Mouse (Mus musculus) heart, postnatal 36 days (tissue): ENCODE results near the gene Dok3. TPM values are rescaled to one million over a fixed set of nuclear protein-coding genes. Genes with fewer than 3 reads are reported as not detected.
"Not testable (repeated sequence)": the region's sequence is repeated elsewhere in the genome, so short reads cannot be mapped to it uniquely, and the experiment has no call there.

ENCODE experiments used
- DNase-seq, 2 experiments: peaks; one replicate each; pipeline ENCODE4 v3.0.0; 2021 to 2022
- intact Hi-C: fragments of 180-260 bp; cut with DNase I; formaldehyde crosslinking; loops from one replicate; pipeline ENCODE4 v1.15.1; 2025
- total RNA-seq, 2 experiments: library from RNA; stranded (reverse); gene quantifications; 2 replicates each; pipeline ENCODE4 v1.2.3; 2021

Gene Dok3
- total RNA-seq: 1 to 10 TPM; 2.2 to 2.7 TPM

DNA sequence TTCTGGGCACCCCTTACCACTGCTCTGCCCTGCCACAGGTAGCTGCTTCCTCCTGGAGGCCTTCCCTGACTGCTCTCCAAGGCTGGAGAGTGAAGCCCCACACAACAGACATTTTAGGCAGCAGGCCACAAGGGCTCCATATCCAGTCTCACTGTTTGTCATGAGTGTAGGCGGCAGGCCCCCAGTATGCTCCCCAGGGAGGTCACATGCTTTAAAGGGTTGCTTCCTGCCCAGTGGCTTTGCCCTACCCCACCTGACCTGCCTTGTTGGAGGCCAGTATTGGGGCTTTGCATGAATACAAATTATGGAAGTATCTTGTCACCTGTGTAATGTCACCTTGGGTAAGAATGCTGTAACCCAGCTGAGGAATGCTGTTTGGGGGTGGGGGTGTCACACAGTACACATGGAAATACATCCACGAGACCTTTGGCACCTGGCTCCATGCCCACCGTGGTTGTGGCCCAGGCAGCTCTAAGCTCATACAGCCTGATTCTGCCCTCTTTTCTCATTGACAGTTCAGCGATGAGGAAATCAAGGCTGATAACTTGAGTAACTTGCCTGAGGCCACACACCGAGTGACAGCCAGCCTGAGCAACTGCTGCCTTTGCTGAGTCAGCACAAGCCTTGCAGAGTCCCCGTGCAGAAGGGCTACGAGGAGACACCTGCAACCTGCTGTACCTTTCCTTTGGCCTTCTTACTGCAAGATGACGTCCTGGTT is at the start of gene Dok3:
Dok3 (minus strand) TSS at position 99 of the 718 bp plus-strand sequence.
- no peak for DNase-seq
- intact Hi-C loops: no loop called here

DNA sequence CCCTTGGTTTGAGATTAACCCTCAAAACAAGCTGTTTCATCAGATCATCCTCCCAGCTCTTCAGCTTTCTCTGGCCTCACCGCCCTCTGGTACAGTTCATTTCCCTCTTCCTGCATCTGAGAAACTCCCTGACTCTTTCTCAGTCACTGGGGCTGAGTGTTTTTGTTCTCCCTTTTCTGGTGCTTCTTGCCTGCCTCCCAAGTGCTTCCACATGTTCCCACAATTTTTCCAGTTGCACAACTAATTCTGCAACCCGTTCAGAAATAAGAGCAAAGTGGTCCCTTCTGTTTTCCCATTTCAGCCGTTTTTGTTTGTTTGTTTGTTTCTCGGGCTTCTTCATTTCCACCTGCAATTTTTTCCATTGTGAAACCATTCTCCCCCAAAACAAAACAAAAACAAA is 49.0 kb upstream of the Dok3 start:
- no peak for DNase-seq
- intact Hi-C loops: no loop called here

DNA sequence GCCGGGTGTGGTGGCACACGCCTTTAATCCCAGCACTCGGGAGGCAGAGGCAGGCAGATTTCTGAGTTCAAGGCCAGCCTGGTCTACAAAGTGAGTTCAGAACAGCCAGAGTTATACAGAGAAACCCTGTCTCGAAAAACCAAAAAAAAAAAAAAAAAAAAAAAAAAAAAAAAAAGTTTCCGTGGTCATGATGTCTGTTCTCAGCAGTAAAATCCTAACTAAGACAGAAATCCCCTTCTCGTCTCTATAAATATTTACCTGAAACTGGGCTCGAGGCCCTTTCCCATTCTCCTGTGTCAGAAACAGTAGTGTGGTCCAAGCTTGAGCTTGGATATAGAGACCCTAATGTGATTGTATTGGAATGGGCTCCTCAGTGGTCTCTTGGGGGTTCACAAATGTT is 47.8 kb upstream of the Dok3 start:
- DNase-seq, intact Hi-C loops: not testable (repeated sequence)

DNA sequence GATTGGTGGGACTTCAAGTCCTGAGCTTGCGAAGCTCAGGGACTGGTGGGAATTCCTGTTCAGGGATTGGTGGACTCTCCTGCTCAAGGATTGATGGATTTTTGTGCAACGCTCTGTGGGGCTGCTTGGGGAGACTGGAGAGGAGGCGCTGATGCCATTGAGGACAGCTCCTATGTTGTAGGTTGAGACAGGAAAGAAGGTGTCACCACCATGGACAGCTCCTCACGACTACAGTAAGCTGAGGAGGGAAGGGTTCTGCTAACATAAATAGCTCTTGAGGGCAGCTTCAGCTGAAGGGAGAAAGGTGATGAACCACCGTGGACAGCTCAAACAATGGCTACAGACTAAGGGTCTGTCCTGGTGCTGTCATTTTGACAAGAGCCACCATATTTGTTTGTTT is 46.8 kb upstream of the Dok3 start:
- intact Hi-C loops: loop anchor here (2.0 kb wide), 1 partner anchor 13 kb away; no protein-coding TSS in a partner anchor
- DNase-seq: no peak

DNA sequence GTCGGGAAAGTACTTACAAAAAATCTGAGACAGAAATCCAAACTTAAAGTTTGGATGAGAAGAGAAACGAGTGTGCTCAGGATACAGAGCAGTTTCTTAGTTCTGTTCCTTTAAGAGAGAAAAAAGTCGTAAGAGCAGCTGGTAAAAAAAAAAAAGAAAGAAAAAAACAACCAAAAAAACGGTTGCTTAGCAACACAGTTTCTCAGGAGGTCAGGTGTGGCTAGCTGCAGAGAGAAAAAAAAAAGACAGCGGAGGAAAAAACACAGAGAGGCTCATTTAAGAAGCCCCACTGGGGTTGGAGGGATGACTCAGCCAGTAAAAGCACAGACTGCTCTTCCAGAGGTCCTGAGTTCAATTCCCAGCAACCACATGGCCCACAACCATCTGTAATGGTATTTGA is 45.2 kb upstream of the Dok3 start:
- no peak for DNase-seq
- intact Hi-C loops: loop anchor here (2.0 kb wide), 1 partner anchor 14 kb away; no protein-coding TSS in a partner anchor

DNA sequence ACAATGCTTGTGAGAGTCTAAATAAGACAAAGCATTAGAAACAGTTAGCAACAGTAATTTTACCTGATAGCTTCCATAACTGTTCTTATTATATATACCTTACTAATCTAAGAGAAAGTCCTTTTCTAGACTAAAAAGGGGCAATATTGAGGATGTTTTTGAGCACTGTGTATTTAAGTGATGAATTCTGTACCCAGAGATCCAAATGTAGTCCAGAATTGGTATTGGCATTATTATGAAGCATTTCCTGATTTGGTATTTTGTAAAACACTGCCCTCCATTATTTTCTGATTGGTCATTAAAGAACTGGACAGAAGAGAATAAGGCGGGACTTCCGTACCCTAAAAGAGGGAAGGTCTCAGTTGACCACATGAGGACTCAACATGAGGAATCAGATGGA is 44.3 kb upstream of the Dok3 start, which contains the start of gene Tmed9:
Tmed9 (plus strand) TSS at position 301 of the 400 bp plus-strand sequence.
- intact Hi-C loops: no loop called here
- DNase-seq: no peak

DNA sequence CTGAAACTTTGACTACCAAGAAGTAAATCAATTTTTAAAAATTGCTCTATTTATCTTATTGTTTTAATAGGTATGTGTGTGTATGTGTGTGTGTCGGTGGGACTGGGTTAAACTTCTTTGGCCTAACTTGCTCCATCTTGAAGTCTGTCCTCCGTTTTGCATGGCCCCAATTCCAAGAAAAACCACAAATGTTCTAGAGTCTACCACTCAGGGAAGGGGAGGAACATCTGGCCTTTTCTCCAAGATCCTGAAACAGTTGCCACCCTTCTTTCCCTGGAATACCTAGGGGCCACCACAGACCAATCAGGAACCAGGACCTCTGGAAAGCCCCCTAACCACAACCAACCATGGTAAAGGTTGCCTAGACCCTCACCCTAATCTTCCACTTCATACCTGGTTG is 42.9 kb upstream of the Dok3 start:
- no peak for DNase-seq
- intact Hi-C loops: no loop called here

DNA sequence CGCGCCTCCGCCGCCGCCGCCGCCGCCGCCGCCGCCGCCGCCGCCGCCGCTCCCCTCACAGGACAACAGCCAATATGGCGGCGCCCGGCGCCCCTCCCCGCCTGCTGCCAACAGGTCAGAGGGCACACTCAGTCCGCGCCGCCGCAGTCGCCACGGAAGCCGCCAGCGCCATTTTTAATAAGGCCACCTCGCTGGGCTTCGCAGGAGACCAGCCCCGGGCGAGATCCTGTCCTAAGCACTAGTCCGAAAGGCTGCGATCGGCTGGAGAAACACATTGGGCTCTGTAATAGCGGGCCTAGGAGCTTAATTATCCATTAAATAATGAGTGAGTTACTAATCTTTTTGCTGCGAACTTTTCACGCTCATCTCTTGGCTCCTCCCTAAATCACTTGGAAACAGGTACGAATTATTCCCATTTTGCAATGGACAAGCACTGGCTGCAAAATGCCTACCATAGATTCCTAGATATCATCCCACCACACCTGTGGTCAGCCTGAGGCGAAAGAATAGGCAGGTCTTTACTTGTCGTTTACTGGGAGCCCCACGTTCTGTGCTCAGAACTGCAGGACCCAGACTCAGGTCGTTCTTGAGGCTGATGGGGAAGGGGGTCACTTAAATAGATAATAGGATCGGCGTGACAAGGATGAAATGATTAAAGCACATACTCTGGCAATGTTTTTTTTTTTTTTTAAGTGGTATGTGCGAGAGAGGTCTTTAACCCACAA is 42.1 kb upstream of the Dok3 start, which contains the start of gene Fam193b:
Fam193b (minus strand) TSS at position 94 of the 725 bp plus-strand sequence.
- peak; percentile 97 for DNase-seq
- intact Hi-C loops: no loop called here

DNA sequence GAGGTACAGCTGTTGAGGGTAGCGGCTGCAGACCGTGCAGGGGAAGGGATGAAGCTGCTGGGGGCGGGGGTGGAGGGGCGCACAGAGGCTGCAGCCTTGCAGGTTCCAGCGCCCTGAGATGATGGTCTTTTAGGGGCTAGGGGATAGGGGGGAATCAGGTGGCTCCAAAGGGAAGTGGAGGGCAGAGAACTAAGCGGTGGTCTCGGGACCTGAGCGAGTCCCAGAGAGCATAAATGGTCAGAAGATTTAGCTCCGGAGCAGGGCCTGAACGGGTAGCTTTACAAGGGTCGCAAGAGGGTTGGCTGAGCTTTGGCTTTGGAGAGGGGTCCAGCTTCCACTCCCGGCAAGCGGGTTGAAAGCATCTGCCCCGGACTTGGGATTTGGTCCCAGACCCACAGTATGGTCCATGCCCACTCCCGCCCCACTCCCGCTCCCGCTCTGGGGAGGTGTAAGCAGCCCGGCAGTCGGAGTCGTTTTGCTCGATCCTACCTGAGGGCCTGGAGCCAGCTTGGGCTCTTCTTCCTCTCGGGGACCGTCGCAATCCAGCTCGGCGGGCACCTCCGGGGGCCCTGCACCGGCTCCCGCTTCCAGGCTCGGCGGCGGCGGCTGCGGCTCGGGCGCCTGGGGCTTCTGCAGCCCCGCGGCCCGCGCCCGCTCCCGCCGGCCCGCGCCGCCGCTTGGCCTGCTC is 41.3 kb upstream of the Dok3 start:
- intact Hi-C loops: no loop called here

DNA sequence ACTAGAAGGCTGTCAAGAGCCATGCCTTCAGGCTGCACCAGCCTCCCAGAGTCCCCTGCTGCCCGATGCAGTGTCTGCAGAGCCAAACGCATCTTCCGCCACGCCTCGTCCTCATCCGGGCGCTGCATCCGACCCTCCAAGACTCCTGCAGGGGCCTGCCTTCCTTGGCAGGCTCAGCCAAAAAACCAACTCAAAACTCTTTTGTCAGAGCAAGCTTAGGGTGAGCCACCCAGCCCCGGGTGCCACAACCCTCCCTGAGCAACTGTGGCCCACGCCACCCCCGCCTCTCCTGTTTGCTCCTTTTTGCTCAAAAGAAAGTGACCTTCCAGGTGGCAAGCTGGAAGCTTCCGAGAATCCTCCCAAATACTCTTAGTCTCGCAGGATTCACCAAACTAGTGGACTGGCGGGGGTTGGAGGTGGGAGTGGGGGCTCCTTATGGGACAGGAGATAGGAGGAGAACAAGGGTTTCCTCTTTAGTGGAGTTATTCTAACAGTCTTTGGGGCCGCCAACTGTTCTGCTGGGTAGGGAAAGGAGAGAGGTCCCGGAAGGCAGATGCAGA is 40.7 kb upstream of the Dok3 start:
- intact Hi-C loops: no loop called here

More for the DNA sequence above, 41.3 kb upstream of the Dok3 start:
- peak in 1 of 2 experiments; percentile 47 for DNase-seq

DNA sequence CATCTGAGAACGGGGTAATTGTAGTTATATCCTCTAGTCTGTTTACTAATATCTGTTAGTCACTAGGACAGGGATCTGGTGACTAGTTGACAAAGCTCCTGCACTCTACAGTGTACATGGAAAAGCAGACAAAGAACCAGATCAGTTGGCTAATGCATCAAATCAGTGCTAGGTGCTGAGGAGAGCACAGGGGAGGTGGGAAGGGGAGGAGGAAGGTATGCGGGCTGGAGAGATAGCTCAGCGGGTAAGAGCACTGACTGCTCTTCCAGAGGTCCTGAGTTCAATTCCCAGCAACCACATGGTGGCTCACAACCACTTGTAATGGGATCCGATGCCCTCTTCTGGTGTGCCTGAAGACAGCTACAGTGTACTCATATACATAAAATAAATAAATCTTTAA is 39.4 kb upstream of the Dok3 start:
- DNase-seq, intact Hi-C loops: not testable (repeated sequence)

More for the DNA sequence above, 40.7 kb upstream of the Dok3 start:
- peak in 1 of 2 experiments; percentile 9 for DNase-seq

DNA sequence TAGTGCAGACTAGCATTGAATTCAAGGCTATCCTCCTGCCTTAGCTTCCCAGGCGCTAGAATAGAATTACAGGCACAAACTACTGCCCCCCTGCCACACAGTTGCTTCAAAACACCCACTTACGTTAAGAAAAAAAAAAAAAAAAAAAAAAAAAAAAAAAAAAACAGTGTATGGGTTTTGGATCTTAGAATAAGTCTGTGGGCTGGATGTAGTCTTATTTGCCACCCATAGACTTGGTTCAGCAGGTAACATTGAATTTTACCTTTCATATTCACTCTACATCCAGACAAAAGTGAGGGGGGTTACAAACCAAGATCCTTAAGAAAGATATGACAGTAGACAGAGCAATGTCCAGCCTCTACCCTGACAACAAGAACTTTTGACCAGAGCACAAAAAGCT is 38.9 kb upstream of the Dok3 start:
- intact Hi-C loops: no loop called here

DNA sequence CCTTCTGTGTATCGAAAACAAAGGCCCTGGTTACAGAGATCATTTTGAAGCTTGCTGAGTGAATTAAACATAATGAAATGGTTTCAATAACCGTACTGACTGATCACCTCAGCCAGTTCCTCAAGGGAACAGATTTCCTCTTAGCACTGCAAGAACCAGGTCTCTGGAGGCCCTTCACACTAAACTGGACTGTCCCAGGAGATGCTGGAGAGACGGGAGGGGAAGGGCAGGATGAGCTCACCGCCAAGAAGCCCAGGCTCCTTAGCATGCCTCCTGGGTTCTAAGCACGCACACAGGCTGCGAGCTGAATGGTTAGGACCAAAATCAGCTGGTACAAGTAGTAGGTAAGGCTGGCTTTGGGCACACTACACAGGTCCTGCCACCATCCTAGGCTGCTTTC is 37.9 kb upstream of the Dok3 start:
- intact Hi-C loops: no loop called here
- no peak for DNase-seq

More for the DNA sequence above, 38.9 kb upstream of the Dok3 start:
- no peak for DNase-seq

DNA sequence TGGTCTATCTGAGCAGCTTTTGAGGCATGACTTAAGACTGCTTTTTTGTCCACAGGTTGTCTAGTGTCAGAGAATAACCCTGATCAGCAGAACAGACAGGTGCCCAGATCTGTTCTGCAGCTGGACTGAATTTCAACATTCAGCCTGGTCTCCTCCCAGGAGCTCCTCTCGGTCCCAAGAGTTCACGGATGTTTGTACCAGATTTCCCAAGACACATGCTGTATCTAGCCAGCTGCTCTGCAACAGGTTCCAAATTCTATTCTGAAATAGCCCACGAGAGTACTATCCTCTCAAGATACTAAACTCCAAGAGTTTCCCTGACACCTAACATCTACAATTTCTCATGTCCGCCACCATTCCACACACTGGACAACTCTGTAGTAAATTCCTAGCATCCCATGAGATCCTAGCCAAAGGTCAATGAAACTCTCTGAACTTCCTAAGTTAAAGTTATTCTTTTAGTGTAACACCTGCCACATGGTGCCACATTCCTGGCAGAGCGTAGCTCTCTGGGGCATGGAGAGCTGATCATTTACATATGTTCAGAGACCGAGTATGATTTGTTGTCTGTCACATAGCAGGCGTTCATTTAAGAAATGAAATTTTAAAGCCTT is 34.3 kb upstream of the Dok3 start:
- no peak for DNase-seq

DNA sequence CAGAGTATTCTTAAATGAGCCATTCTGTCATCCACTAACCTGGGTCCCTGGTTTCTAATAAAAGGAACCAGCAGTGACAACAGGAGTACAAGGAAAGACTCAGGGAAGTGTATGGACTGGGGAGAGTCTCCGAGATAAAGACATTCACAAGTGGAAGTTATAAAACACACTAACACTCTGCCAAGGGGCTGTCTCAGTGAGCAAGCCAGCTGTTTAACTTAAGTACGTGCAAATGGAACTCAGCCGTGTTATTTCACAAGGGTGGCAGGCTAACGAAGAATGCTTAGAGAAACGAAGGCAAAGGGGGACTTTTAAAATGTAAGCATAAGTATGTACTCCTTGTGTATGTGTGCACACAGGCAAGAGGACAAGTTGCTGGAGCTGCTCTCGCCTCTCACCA is 28.4 kb upstream of the Dok3 start:
- intact Hi-C loops: no loop called here
- no peak for DNase-seq

More for the DNA sequence above, 34.3 kb upstream of the Dok3 start:
- intact Hi-C loops: no loop called here

DNA sequence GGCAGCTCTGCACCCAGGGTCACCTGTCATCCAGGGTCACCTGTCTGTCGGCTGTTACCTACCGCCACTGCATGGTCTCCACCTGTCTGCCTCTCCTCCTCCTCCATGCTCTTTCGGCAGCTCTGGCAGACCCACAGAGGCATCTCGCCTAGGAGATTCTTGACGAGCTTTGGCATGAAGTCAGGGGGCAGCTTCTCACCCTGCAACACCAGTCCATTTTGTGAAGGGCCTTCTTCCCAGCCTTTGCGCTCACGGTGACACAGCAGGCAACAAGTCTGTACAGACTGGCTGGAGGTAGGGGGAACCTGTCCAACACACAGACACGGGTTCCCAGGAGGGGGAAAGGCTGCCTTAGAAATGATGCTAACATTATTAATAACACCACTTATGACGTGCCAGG is 26.8 kb upstream of the Dok3 start:
- intact Hi-C loops: no loop called here
- DNase-seq: no peak

DNA sequence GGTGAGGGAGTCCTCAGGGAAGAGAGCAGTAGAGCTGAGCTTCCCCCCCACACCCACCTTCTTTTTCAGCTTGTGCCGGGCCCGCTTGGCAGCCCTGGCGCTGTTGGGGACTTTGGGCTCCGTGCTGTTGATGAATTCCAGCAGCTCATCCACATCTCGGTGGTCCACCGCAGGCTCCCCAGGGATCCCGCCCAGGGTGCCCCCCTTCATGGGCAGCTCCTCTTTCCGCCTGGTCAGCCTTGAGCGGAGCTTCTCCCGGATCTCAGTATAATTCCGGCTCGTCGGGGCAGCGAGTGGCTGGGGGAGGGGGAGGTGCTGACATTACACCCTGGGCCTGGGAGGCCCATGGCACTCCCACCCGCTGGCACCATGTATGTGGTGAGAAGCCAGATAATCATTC is 20.0 kb upstream of the Dok3 start:
- intact Hi-C loops: no loop called here
- DNase-seq: no peak

DNA sequence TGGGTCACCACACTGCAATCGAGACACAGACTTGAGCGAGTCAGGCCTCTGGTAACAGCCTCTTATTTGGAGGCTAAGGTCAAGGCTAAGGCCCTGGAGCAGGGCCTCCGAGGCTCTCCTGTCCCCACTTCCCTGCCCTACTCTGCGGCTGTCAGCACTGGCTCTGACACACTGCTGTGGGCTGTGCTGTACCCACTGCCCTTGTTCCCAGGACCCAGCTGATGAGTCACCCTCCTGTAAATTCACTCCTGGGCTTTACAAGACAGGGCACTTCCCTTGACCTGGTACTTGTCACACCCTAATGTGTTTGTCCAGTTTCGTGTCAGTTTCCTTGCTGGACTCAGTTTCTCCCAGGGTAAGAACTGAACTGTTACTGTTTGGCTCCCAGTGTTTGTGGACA is 19.3 kb upstream of the Dok3 start:
- DNase-seq: no peak
- intact Hi-C loops: no loop called here

DNA sequence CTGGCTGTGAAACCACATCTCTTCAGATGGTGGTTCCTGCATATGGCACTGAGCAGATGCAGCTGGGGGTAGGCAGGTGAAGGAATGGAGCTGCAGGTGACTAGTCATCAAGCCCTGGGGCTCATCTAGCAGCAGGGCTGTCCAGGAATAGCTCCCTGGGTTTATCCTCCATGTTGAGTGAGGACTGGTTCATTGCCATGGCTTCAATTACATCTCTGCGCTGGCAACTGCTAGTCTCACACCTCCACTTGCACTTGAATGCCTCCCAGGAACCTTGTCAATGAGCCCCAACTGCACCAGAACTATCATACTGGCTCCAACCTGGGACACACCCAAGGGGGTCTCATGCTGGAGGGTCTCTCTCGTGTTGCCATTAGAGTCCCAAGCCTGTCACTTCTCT is 18.8 kb upstream of the Dok3 start:
- intact Hi-C loops: no loop called here
- no peak for DNase-seq

DNA sequence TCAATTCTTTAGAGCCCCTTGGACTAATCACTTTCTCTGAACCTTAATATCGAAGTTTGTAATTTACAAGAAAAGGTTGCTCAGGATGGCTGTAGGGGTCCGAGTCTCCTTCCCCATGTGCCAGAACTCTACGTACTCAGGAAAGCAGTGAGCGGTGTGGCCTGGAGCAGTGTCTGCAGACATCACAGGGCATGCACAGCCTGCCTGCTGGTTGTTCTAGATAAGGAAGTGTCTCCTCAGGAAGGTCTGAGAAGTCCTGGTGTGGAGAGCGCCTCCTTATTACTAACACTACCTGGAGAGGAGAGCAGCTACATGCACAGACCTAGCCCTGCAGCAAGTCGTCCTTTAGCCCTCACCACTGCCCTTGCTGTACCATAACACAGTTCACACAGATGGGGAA is 15.7 kb upstream of the Dok3 start:
- intact Hi-C loops: no loop called here
- no peak for DNase-seq

DNA sequence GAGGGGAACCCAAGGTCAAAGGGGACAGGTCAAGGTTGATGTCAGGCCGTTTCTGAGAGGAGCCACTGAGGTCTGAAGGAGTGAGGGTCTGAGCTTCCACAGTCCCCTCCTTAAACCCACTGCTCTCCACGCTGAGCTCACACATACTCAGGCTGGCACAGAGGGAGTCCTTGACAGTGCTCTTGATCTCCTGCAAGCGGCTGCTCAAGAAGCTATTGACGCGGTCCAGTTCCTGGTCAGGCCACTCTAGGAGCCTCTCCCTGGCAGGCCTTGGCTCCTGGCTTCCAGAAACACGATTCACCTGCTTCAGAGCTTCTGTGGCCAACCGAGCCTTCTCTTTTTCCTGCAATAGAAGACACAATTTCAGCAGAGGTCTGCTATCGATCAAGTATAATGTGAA is 14.4 kb upstream of the Dok3 start:
- no peak for DNase-seq
- intact Hi-C loops: no loop called here
